Mouse (Mus musculus) layer of hippocampus, postnatal 10 days (tissue): ENCODE results near the gene Reck. TPM values are rescaled to one million over a fixed set of nuclear protein-coding genes. Genes with fewer than 3 reads are reported as not detected.

ENCODE experiments used
- total RNA-seq, 2 experiments: library from RNA; stranded (reverse); gene quantifications; 2 replicates each; pipeline ENCODE4 v1.2.3; 2021

The Reck gene
- total RNA-seq, 2 experiments from 2014 or later: 5.0 to 7.2 TPM

Other genes starting within 250 kb of the Reck start
- 10 to 100 TPM; 47.8 to 49.0 TPM for gene Npr2, start 243.6 kb upstream of the Reck start, total RNA-seq
- 1 to 10 TPM; 2.1 to 2.3 TPM for gene Spag8, start 221.9 kb upstream of the Reck start, total RNA-seq
- gene Hint2, start 219.1 kb upstream of the Reck start, total RNA-seq: 10 to 100 TPM; 30.9 to 34.0 TPM
- 10 to 100 TPM; 49.4 to 50.5 TPM for gene Tmem8b, start 206.6 kb upstream of the Reck start, total RNA-seq
- gene Fam221b, start 206.4 kb upstream of the Reck start, total RNA-seq: 1 to 10 TPM in 1 of 2 experiments, under 1 TPM in 1; 0.53 to 1.0 TPM
- gene Olfr70, start 174.7 kb upstream of the Reck start, total RNA-seq: not detected
- gene Olfr71, start 165.3 kb upstream of the Reck start, total RNA-seq: not detected
- under 1 TPM; 0.45 to 0.48 TPM for gene Hrct1, start 148.3 kb upstream of the Reck start, total RNA-seq
- gene Spaar, start 145.5 kb upstream of the Reck start, total RNA-seq: under 1 TPM; 0.39 to 0.40 TPM
- gene Olfr159, start 104.5 kb upstream of the Reck start, total RNA-seq: not detected
- gene Olfr156, start 51.6 kb upstream of the Reck start, total RNA-seq: not detected
- not detected for gene Olfr157, start 35.3 kb upstream of the Reck start, total RNA-seq
- gene Olfr155, start 24.0 kb upstream of the Reck start, total RNA-seq: not detected
- 1 to 10 TPM; 1.9 to 2.4 TPM for gene Glipr2, start 81.9 kb downstream of the Reck start, total RNA-seq
- not detected for gene Ccin, start 108.0 kb downstream of the Reck start, total RNA-seq
- gene Clta, start 128.9 kb downstream of the Reck start, total RNA-seq: 100 to 1,000 TPM; 325 to 347 TPM
- gene Gne, start 208.6 kb downstream of the Reck start, total RNA-seq: 10 to 100 TPM; 42.9 to 43.5 TPM